Comparison of ENCODE assay signal across 12 mouse cellular contexts in genomic region chr9:77834259-77834993, GRCm38 (mm10).
A peak's percentile ranks its signal among the peaks of the same experiment; 100 is the strongest.
DNase-seq lines count a peak whose midpoint lies in the region.
"Had no signal": no experiment of that assay in that cellular context is flagged by ENCODE, and none has a peak within 500 bp of the region (broad histone marks: within the 10 kb centered on the region; RNA-seq: fewer than 3 reads in every experiment).

No protein-coding gene starts in this region.

- H3K36me3 ChIP-seq in splenic B cell, adult 2 months (ENCODE audit: control insufficient read depth, insufficient read depth, low read length, poor library complexity, severe bottlenecking): no peaks in the 10 kb centered on the region
- H3K36me3 ChIP-seq in forebrain, embryonic 10.5 days (replicated peaks): no peaks in the 10 kb centered on the region
- H3K36me3 ChIP-seq: midbrain, embryonic 10.5 days had no signal

- H3K4me3 ChIP-seq in forebrain, embryonic 10.5 days: no peak overlapping the region
- H3K4me3 ChIP-seq: midbrain, embryonic 10.5 days had no signal

- no peaks in the 10 kb centered on the region for H3K27me3 ChIP-seq in splenic B cell, adult 2 months (ENCODE audit: control insufficient read depth, insufficient read depth, low read length, poor library complexity, severe bottlenecking)
- no peaks in the 10 kb centered on the region for H3K27me3 ChIP-seq in forebrain, embryonic 10.5 days (ENCODE audit: poor library complexity, severe bottlenecking)
- H3K27me3 ChIP-seq: CH12.LX had no signal

- H3K27ac ChIP-seq in forebrain, embryonic 10.5 days: no peak overlapping the region
- H3K27ac ChIP-seq: midbrain, embryonic 10.5 days; stomach, postnatal 0 days had no signal

- peaks cover 1% of the 10 kb centered on the region; the same call in 1 of the 2 replicates for H3K9me3 ChIP-seq in forebrain, embryonic 10.5 days
- H3K9me3 ChIP-seq: midbrain, embryonic 10.5 days had no signal

- intact Hi-C loops in left cerebral cortex, postnatal 4 days (cut with DNase I): no loop called here

- peak; percentile 9 for DNase-seq in embryo, embryonic 10 days (ENCODE audit: low spot score)
- DNase-seq in embryo, embryonic 10.5 days (ENCODE audit: low spot score): no peak
- peak; percentile 12 to 25 for DNase-seq in spleen, adult 18-20 months
- DNase-seq in spleen, postnatal 4 days (ENCODE audit: low spot score in 2 of 2): no peak
- DNase-seq in kidney, postnatal 14 days: peak; percentile 51
- peak; percentile 31 for DNase-seq in splenic B cell, adult 2 months (ENCODE audit: low read depth, low spot score)
- DNase-seq in left cerebral cortex, postnatal 4 days: no peak
- DNase-seq in forebrain, embryonic 10.5 days (ENCODE audit: extremely low spot score, low spot score): no peak
- DNase-seq: cerebellum, postnatal 10 days had no signal

- 77% methylated on average over 9 of the region's 9 CpGs for WGBS in forebrain, embryonic 10.5 days

- 0 out of 2 replicates have a peak, but pooled peaks cover 3% of the 10 kb centered on the region for H3K4me1 ChIP-seq in forebrain, embryonic 10.5 days
- H3K4me1 ChIP-seq: midbrain, embryonic 10.5 days had no signal

Comparison
In these comparisons a context has a peak if more than half of its experiments do, and no peak if none do; other contexts are left out.
1. DNase-seq: peak in embryo, embryonic 10 days (single experiment), spleen, adult 18-20 months (2 of 2), kidney, postnatal 14 days (single experiment) and splenic B cell, adult 2 months (single experiment); none in embryo, embryonic 10.5 days (single experiment), spleen, postnatal 4 days (0 of 2), left cerebral cortex, postnatal 4 days (single experiment) and forebrain, embryonic 10.5 days (single experiment).